Mouse (Mus musculus) midbrain, embryonic 14.5 days (tissue): ENCODE data around the gene 4930568D16Rik. TPM values are rescaled to one million over a fixed set of nuclear protein-coding genes. Genes with fewer than 3 reads are reported as not detected.

Experiments
- polyA plus RNA-seq: library from polyadenylated mRNA; unstranded; fragments of >200 nt; fragmentation: Nextera tagmentation; extraction: Ambion mirVana; gene quantifications from 2 replicates; pipeline ENCODE4 v1.2.1, GENCODE M21; 2014

4930568D16Rik gene
- polyA plus RNA-seq, 1 experiment from 2014 or later: not detected

Other genes with a start within 250 kb of the 4930568D16Rik start
- 401 and 415 TPM in 2 replicates for gene Rab14, start 166.6 kb downstream of the 4930568D16Rik start, polyA plus RNA-seq
- 8.8 and 18.9 TPM in 2 replicates for gene Gsn, start 111.3 kb downstream of the 4930568D16Rik start, polyA plus RNA-seq
- 7.2 and 11.2 TPM in 2 replicates for gene Stom, start 30.8 kb downstream of the 4930568D16Rik start, polyA plus RNA-seq
- gene 4930402F06Rik, start 29.4 kb upstream of the 4930568D16Rik start, polyA plus RNA-seq: not detected in 2 replicates
- 2.8 and 5.6 TPM in 2 replicates for gene Ggta1, start 95.5 kb upstream of the 4930568D16Rik start, polyA plus RNA-seq
- 46.4 and 50.6 TPM in 2 replicates for gene Dab2ip, start 190.5 kb upstream of the 4930568D16Rik start, polyA plus RNA-seq